Mouse (Mus musculus) forebrain, embryonic 13.5 days (tissue): ENCODE measurements around the gene Baiap2. TPM values are rescaled to one million over a fixed set of nuclear protein-coding genes. Genes with fewer than 3 reads are reported as not detected.
A peak's percentile ranks its signal among the peaks of the same experiment; 100 is the strongest.

Experiments used
- ATAC-seq: fragments of 200-750 bp; cut with Nextera tagmentation; 2 replicates; pipeline ENCODE4 v1.8.0; 2017
- H3K27ac ChIP-seq: fragments of 300-500 bp; sonication (generic); 2 replicates; pipeline ENCODE4 v1.5.1; 2015; ENCODE audit warnings: inconsistent platforms, mild to moderate bottlenecking, moderate library complexity
- H3K27me3 ChIP-seq: fragments of 300-500 bp; sonication (generic); 2 replicates; pipeline ENCODE4 v1.6.1; 2015; ENCODE audit warnings: mild to moderate bottlenecking, inconsistent platforms
- H3K36me3 ChIP-seq: fragments of 300-500 bp; sonication (generic); 2 replicates; pipeline ENCODE4 v1.6.1; 2015; ENCODE audit warnings: mild to moderate bottlenecking, inconsistent platforms; ENCODE audit not compliant: poor library complexity, severe bottlenecking
- H3K4me1 ChIP-seq: fragments of 300-500 bp; sonication (generic); 2 replicates; pipeline ENCODE4 v1.6.1; 2015; ENCODE audit warnings: inconsistent platforms
- H3K4me2 ChIP-seq: fragments of 300-500 bp; sonication (generic); 2 replicates; pipeline ENCODE4 v1.6.1; 2015; ENCODE audit warnings: inconsistent platforms, mild to moderate bottlenecking, moderate library complexity
- H3K4me3 ChIP-seq: fragments of 300-500 bp; sonication (generic); 2 replicates; pipeline ENCODE4 v1.5.1; 2015; ENCODE audit warnings: mild to moderate bottlenecking, inconsistent platforms
- H3K9ac ChIP-seq: fragments of 300-500 bp; sonication (generic); 2 replicates; pipeline ENCODE4 v1.6.1; 2015; ENCODE audit warnings: mild to moderate bottlenecking, inconsistent platforms
- H3K9me3 ChIP-seq: fragments of 300-500 bp; sonication (generic); replicated peaks from 2 replicates; pipeline ENCODE4 v1.6.1; 2016; ENCODE audit warnings: inconsistent platforms
- WGBS: fragments of 180-500 bp; shearing (Covaris S2); methylation state at CpG from one replicate; pipeline ENCODE4 v1.1.7; 2015; 5-methylcytosine and 5-hydroxymethylcytosine counted together
- polyA plus RNA-seq: library from polyadenylated mRNA; unstranded; fragments of >200 nt; fragmentation: Nextera tagmentation; extraction: Ambion mirVana; gene quantifications from 2 replicates; pipeline ENCODE4 v1.2.1, GENCODE M21; 2015

Baiap2 gene
- polyA plus RNA-seq, 1 experiment from 2014 or later = 14.2 TPM

- no peak overlapping the region for H3K4me3 ChIP-seq
- no peaks in the 10 kb centered on the region for H3K4me1 ChIP-seq
- H3K4me2 ChIP-seq = no peak overlapping the region
- 79% methylated on average over 5 of the region's 5 CpGs for WGBS
- H3K27ac ChIP-seq = no peak overlapping the region
- H3K9me3 ChIP-seq = no peaks in the 10 kb centered on the region
- peaks cover 6% of the 10 kb centered on the region; the same call in 1 of the 2 replicates for H3K36me3 ChIP-seq
- ATAC-seq = no peak
- H3K27me3 ChIP-seq = no peaks in the 10 kb centered on the region
- H3K9ac ChIP-seq = no peak overlapping the region
Observed at GRCm38 (mm10) chr11:119925176-119925575, 17.4 kb upstream of the Baiap2 start.

- WGBS = 86% methylated on average over 5 of the region's 5 CpGs
- no peak overlapping the region for H3K4me3 ChIP-seq
- no peaks in the 10 kb centered on the region for H3K4me1 ChIP-seq
- H3K27me3 ChIP-seq = no peaks in the 10 kb centered on the region
- no peak for ATAC-seq
- no peak overlapping the region for H3K4me2 ChIP-seq
- H3K36me3 ChIP-seq = no peaks in the 10 kb centered on the region
- no peaks in the 10 kb centered on the region for H3K9me3 ChIP-seq
- no peak overlapping the region for H3K27ac ChIP-seq
- H3K9ac ChIP-seq = no peak overlapping the region
Observed at GRCm38 (mm10) chr11:119926762-119927161, 15.8 kb upstream of the Baiap2 start.

GRCm38 (mm10) chr11:119928023-119928681, 14.4 kb upstream of the Baiap2 start:
- no peaks in the 10 kb centered on the region for H3K4me1 ChIP-seq
- no peak overlapping the region for H3K4me3 ChIP-seq
- no peak overlapping the region for H3K4me2 ChIP-seq
- H3K9ac ChIP-seq = no peak overlapping the region
- H3K9me3 ChIP-seq = no peaks in the 10 kb centered on the region
- 75% methylated on average over 16 of the region's 16 CpGs for WGBS
- H3K36me3 ChIP-seq = no peaks in the 10 kb centered on the region
- H3K27me3 ChIP-seq = no peaks in the 10 kb centered on the region
- no peak for ATAC-seq
- no peak overlapping the region for H3K27ac ChIP-seq

GRCm38 (mm10) chr11:119929603-119930265, 12.8 kb upstream of the Baiap2 start:
- Histone ChIP-seq H3K9me3 (no peaks in the 10 kb centered on the region), H3K4me2 (no peak overlapping the region), H3K36me3 (no peaks in the 10 kb centered on the region), H3K4me3 (no peak overlapping the region), H3K27ac (no peak overlapping the region), H3K27me3 (no peaks in the 10 kb centered on the region), H3K9ac (no peak overlapping the region), H3K4me1 (no peaks in the 10 kb centered on the region)
- WGBS = 85% methylated on average over 6 of the region's 6 CpGs
- ATAC-seq = no peak

GRCm38 (mm10) chr11:119931809-119932208, 10.8 kb upstream of the Baiap2 start:
- Histone ChIP-seq H3K27me3 (no peaks in the 10 kb centered on the region), H3K4me1 (peaks cover 17% of the 10 kb centered on the region), H3K9me3 (no peaks in the 10 kb centered on the region), H3K4me2 (no peak overlapping the region), H3K4me3 (no peak overlapping the region), H3K9ac (no peak overlapping the region), H3K27ac (no peak overlapping the region), H3K36me3 (no peaks in the 10 kb centered on the region)
- 79% methylated on average over 10 of the region's 10 CpGs for WGBS
- no peak for ATAC-seq

GRCm38 (mm10) chr11:119933142-119933541, 9.4 kb upstream of the Baiap2 start:
- Histone ChIP-seq H3K27ac (no peak overlapping the region), H3K36me3 (no peaks in the 10 kb centered on the region), H3K4me2 (no peak overlapping the region), H3K4me1 (peaks cover 29% of the 10 kb centered on the region), H3K9me3 (no peaks in the 10 kb centered on the region), H3K27me3 (no peaks in the 10 kb centered on the region), H3K9ac (no peak overlapping the region), H3K4me3 (no peak overlapping the region)
- WGBS = 65% methylated on average over 4 of the region's 4 CpGs
- no peak for ATAC-seq

GRCm38 (mm10) chr11:119933819-119934583, 8.6 kb upstream of the Baiap2 start:
- H3K9ac ChIP-seq = no peak overlapping the region
- no peak overlapping the region for H3K27ac ChIP-seq
- peaks cover 37% of the 10 kb centered on the region for H3K4me1 ChIP-seq
- no peaks in the 10 kb centered on the region for H3K27me3 ChIP-seq
- no peaks in the 10 kb centered on the region for H3K9me3 ChIP-seq
- H3K36me3 ChIP-seq = no peaks in the 10 kb centered on the region
- H3K4me2 ChIP-seq = no peak overlapping the region
- no peak for ATAC-seq
- 84% methylated on average over 8 of the region's 8 CpGs for WGBS
- no peak overlapping the region for H3K4me3 ChIP-seq

GRCm38 (mm10) chr11:119934773-119935172, 7.8 kb upstream of the Baiap2 start:
- Histone ChIP-seq H3K27me3 (no peaks in the 10 kb centered on the region), H3K4me1 (peaks cover 44% of the 10 kb centered on the region), H3K27ac (no peak overlapping the region), H3K9me3 (no peaks in the 10 kb centered on the region), H3K4me2 (no peak overlapping the region), H3K9ac (no peak overlapping the region), H3K36me3 (no peaks in the 10 kb centered on the region), H3K4me3 (no peak overlapping the region)
- 75% methylated on average over 8 of the region's 8 CpGs for WGBS
- no peak for ATAC-seq

- H3K4me1 ChIP-seq = peaks cover 49% of the 10 kb centered on the region
- H3K9ac ChIP-seq = 0 out of 2 replicates have a peak overlapping the region, but pooled peaks have one; percentile 17
- no peak overlapping the region for H3K4me3 ChIP-seq
- ATAC-seq = no peak; the same call in 1 of the 2 replicates
- H3K36me3 ChIP-seq = no peaks in the 10 kb centered on the region
- no peak overlapping the region for H3K27ac ChIP-seq
- no peaks in the 10 kb centered on the region for H3K27me3 ChIP-seq
- 14% methylated on average over 6 of the region's 6 CpGs for WGBS
- H3K4me2 ChIP-seq = no peak overlapping the region
- H3K9me3 ChIP-seq = no peaks in the 10 kb centered on the region
Observed at GRCm38 (mm10) chr11:119935457-119935856, 7.1 kb upstream of the Baiap2 start.

GRCm38 (mm10) chr11:119936456-119936855, 6.1 kb upstream of the Baiap2 start:
- Histone ChIP-seq H3K36me3 (no peaks in the 10 kb centered on the region), H3K4me3 (no peak overlapping the region), H3K9ac (0 out of 2 replicates have a peak overlapping the region, but pooled peaks have one; percentile 31), H3K27ac (peak overlapping the region; percentile 68), H3K4me2 (no peak overlapping the region; the same call in 1 of the 2 replicates), H3K4me1 (peaks cover 59% of the 10 kb centered on the region), H3K27me3 (peaks cover 6% of the 10 kb centered on the region; the same call in 1 of the 2 replicates), H3K9me3 (no peaks in the 10 kb centered on the region)
- 81% methylated on average over 2 of the region's 2 CpGs for WGBS
- no peak for ATAC-seq

GRCm38 (mm10) chr11:119937216-119937615, 5.3 kb upstream of the Baiap2 start:
- WGBS = 65% methylated on average over 12 of the region's 12 CpGs
- peak; percentile 52; the same call in 1 of the 2 replicates for ATAC-seq

More at GRCm38 (mm10) chr11:119937216-119937615, 5.3 kb upstream of the Baiap2 start:
- Histone ChIP-seq H3K27me3 (peaks cover 7% of the 10 kb centered on the region; the same call in 1 of the 2 replicates), H3K4me3 (no peak overlapping the region), H3K27ac (peak overlapping the region; percentile 68), H3K36me3 (no peaks in the 10 kb centered on the region), H3K4me1 (peaks cover 67% of the 10 kb centered on the region), H3K9me3 (no peaks in the 10 kb centered on the region), H3K9ac (no peak overlapping the region), H3K4me2 (peak overlapping the region; percentile 27)
